Comparison of ENCODE assay signal across 10 mouse cellular contexts in the genomic region with DNA sequence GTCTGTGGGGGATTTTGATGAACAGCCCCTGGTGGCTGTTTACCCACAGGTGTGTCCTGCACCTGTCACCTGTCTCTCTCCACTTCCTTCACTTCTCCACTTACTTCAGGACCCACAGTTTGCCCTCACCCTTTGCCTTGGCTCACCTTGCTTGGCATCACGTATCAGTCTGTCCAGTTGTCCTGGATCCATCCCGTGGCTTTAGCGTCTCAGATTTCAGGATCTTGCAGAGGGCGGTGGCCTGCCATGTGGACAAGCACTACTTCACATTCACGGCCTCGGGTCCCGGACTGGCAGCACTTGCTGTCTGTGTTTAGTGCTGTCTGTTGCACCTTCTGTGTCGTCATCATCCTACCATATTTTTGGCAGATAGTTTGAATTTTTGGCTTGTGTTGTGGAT. TPM values are rescaled to one million over a fixed set of nuclear protein-coding genes. Genes with fewer than 3 reads are reported as not detected.
A peak's percentile ranks its signal among the peaks of the same experiment; 100 is the strongest.
DNase-seq lines count a peak whose midpoint lies in the region; ATAC-seq lines count a peak whose summit lies in the region.
"Had no signal": no experiment of that assay in that cellular context is flagged by ENCODE, and none has a peak within 500 bp of the region (broad histone marks: within the 10 kb centered on the region; RNA-seq: fewer than 3 reads in every experiment).

No protein-coding gene starts in this region.

- H3K27me3 ChIP-seq in forebrain, embryonic 15.5 days = no peaks in the 10 kb centered on the region
- no peaks in the 10 kb centered on the region for H3K27me3 ChIP-seq in forebrain, embryonic 12.5 days
- H3K27me3 ChIP-seq in kidney, embryonic 15.5 days = no peaks in the 10 kb centered on the region
- H3K27me3 ChIP-seq in liver, embryonic 15.5 days = no peaks in the 10 kb centered on the region
- no peaks in the 10 kb centered on the region for H3K27me3 ChIP-seq in neural tube, embryonic 15.5 days (replicated peaks)
- H3K27me3 ChIP-seq: midbrain, embryonic 15.5 days had no signal

- peaks cover 34% of the 10 kb centered on the region for H3K4me1 ChIP-seq in forebrain, embryonic 15.5 days
- peaks cover 22% of the 10 kb centered on the region for H3K4me1 ChIP-seq in forebrain, embryonic 12.5 days
- peaks cover 43% of the 10 kb centered on the region for H3K4me1 ChIP-seq in kidney, embryonic 15.5 days
- peaks cover 86% of the 10 kb centered on the region for H3K4me1 ChIP-seq in liver, embryonic 15.5 days (replicated peaks)
- H3K4me1 ChIP-seq in neural tube, embryonic 15.5 days = peaks cover 47% of the 10 kb centered on the region

- H3K9ac ChIP-seq in forebrain, embryonic 15.5 days (replicated peaks) = no peak overlapping the region
- H3K9ac ChIP-seq in forebrain, embryonic 12.5 days = no peak overlapping the region; the same call in 1 of the 2 replicates
- no peak overlapping the region for H3K9ac ChIP-seq in kidney, embryonic 15.5 days
- H3K9ac ChIP-seq in liver, embryonic 15.5 days = no peak overlapping the region
- no peak overlapping the region for H3K9ac ChIP-seq in neural tube, embryonic 15.5 days (replicated peaks)
- H3K9ac ChIP-seq: midbrain, embryonic 15.5 days had no signal

- no peaks in the 10 kb centered on the region for H3K9me3 ChIP-seq in forebrain, embryonic 15.5 days
- no peaks in the 10 kb centered on the region for H3K9me3 ChIP-seq in forebrain, embryonic 12.5 days
- H3K9me3 ChIP-seq in kidney, embryonic 15.5 days (replicated peaks) = no peaks in the 10 kb centered on the region
- H3K9me3 ChIP-seq in liver, embryonic 15.5 days (replicated peaks) = no peaks in the 10 kb centered on the region
- no peaks in the 10 kb centered on the region for H3K9me3 ChIP-seq in neural tube, embryonic 15.5 days (replicated peaks)
- H3K9me3 ChIP-seq: midbrain, embryonic 15.5 days had no signal

- no peak for DNase-seq in kidney, adult 9 months
- DNase-seq in right cerebral cortex, adult 2 months (ENCODE audit: low spot score in 2 of 2) = no peak
- DNase-seq: layer of hippocampus, postnatal 36 days had no signal

- WGBS in forebrain, embryonic 15.5 days = 74% methylated on average over 8 of the region's 8 CpGs
- WGBS in forebrain, embryonic 12.5 days = 82% methylated on average over 8 of the region's 8 CpGs
- WGBS in kidney, embryonic 15.5 days = 26% methylated on average over 8 of the region's 8 CpGs
- WGBS in liver, embryonic 15.5 days (ENCODE audit: insufficient replicate concordance) = 54% methylated on average over 8 of the region's 8 CpGs
- 74% methylated on average over 8 of the region's 8 CpGs for WGBS in neural tube, embryonic 15.5 days

- ATAC-seq in forebrain, embryonic 15.5 days (replicated peaks) = peak; percentile 27; the same call in 1 of the 2 replicates
- no peak for ATAC-seq in forebrain, embryonic 12.5 days (ENCODE audit: low FRiP score)
- ATAC-seq in kidney, embryonic 15.5 days (replicated peaks; ENCODE audit: low FRiP score) = peak; percentile 23; the same call in 1 of the 2 replicates
- ATAC-seq in common myeloid progenitor, adult 5-6 weeks (replicated peaks; ENCODE audit: low read depth, poor library complexity, severe bottlenecking) = 0 out of 2 replicates have a peak, but pooled peaks have one; percentile 7
- no peak for ATAC-seq in liver, embryonic 15.5 days (ENCODE audit: insufficient read depth)
- ATAC-seq in neural tube, embryonic 15.5 days (ENCODE audit: low FRiP score) = no peak

- no peak overlapping the region for H3K4me2 ChIP-seq in forebrain, embryonic 15.5 days (replicated peaks)
- no peak overlapping the region for H3K4me2 ChIP-seq in forebrain, embryonic 12.5 days
- H3K4me2 ChIP-seq in kidney, embryonic 15.5 days = peak overlapping the region; percentile 15; the same call in 1 of the 2 replicates
- peak overlapping the region; percentile 27; the same call in 1 of the 2 replicates for H3K4me2 ChIP-seq in liver, embryonic 15.5 days
- H3K4me2 ChIP-seq in neural tube, embryonic 15.5 days = no peak overlapping the region
- H3K4me2 ChIP-seq: midbrain, embryonic 15.5 days had no signal

- no peaks in the 10 kb centered on the region for H3K36me3 ChIP-seq in forebrain, embryonic 15.5 days
- H3K36me3 ChIP-seq in forebrain, embryonic 12.5 days (replicated peaks) = no peaks in the 10 kb centered on the region
- H3K36me3 ChIP-seq in kidney, embryonic 15.5 days = no peaks in the 10 kb centered on the region
- 0 out of 2 replicates have a peak, but pooled peaks cover 4% of the 10 kb centered on the region for H3K36me3 ChIP-seq in liver, embryonic 15.5 days (replicated peaks)
- no peaks in the 10 kb centered on the region for H3K36me3 ChIP-seq in neural tube, embryonic 15.5 days
- H3K36me3 ChIP-seq: midbrain, embryonic 15.5 days had no signal

- no peak overlapping the region for H3K4me3 ChIP-seq in forebrain, embryonic 15.5 days
- no peak overlapping the region for H3K4me3 ChIP-seq in forebrain, embryonic 12.5 days (replicated peaks)
- no peak overlapping the region for H3K4me3 ChIP-seq in kidney, embryonic 15.5 days (replicated peaks)
- H3K4me3 ChIP-seq in liver, embryonic 15.5 days (replicated peaks) = no peak overlapping the region
- H3K4me3 ChIP-seq in neural tube, embryonic 15.5 days (replicated peaks) = no peak overlapping the region
- H3K4me3 ChIP-seq: midbrain, embryonic 15.5 days had no signal

- H3K27ac ChIP-seq in forebrain, embryonic 15.5 days (replicated peaks) = no peak overlapping the region
- no peak overlapping the region for H3K27ac ChIP-seq in forebrain, embryonic 12.5 days
- no peak overlapping the region for H3K27ac ChIP-seq in kidney, embryonic 15.5 days
- H3K27ac ChIP-seq in liver, embryonic 15.5 days (replicated peaks) = peak overlapping the region; percentile 10; the same call in 1 of the 2 replicates
- H3K27ac ChIP-seq in neural tube, embryonic 15.5 days (replicated peaks) = no peak overlapping the region
- H3K27ac ChIP-seq: midbrain, embryonic 15.5 days had no signal

RNA-seq across cellular contexts. Expression of gene Ugcg, which starts 10.7 kb away (rescaled TPM):
- polyA plus RNA-seq in forebrain, embryonic 15.5 days (2015; fragmentation: Nextera tagmentation; extraction: Ambion mirVana) = 14.2 and 15.7 TPM in 2 replicates
- polyA plus RNA-seq in forebrain, embryonic 12.5 days (2016; fragmentation: Nextera tagmentation; extraction: Ambion mirVana) = 18.7 and 19.9 TPM in 2 replicates
- 7.6 and 8.0 TPM in 2 replicates for polyA plus RNA-seq in kidney, embryonic 15.5 days (2015; fragmentation: Nextera tagmentation; extraction: Ambion mirVana)
- total RNA-seq in common myeloid progenitor, adult 5-6 weeks (2017) = 107 and 108 TPM in 2 replicates
- 5.0 and 5.6 TPM in 2 replicates for polyA plus RNA-seq in liver, embryonic 15.5 days (2015; fragmentation: Nextera tagmentation; extraction: Ambion mirVana)
- polyA plus RNA-seq in neural tube, embryonic 15.5 days (2015; fragmentation: Nextera tagmentation; extraction: Ambion mirVana) = 16.3 and 16.7 TPM in 2 replicates

Comparison
In these comparisons a context has a peak if more than half of its experiments do, and no peak if none do; other contexts are left out.
1. ATAC-seq: peak in forebrain, embryonic 15.5 days (single experiment), kidney, embryonic 15.5 days (single experiment) and common myeloid progenitor, adult 5-6 weeks (single experiment); none in forebrain, embryonic 12.5 days (single experiment), liver, embryonic 15.5 days (single experiment) and neural tube, embryonic 15.5 days (single experiment).
2. H3K4me2 ChIP-seq: peak in kidney, embryonic 15.5 days (single experiment) and liver, embryonic 15.5 days (single experiment); none in forebrain, embryonic 15.5 days (single experiment), forebrain, embryonic 12.5 days (single experiment) and neural tube, embryonic 15.5 days (single experiment).